Mouse (Mus musculus): Measurements from ENCODE around the gene Catsper2. TPM values are rescaled to one million over a fixed set of nuclear protein-coding genes. Genes with fewer than 3 reads are reported as not detected.

Catsper2 gene
- polyA plus RNA-seq, 1 experiment from 2014 or later, result 1.6 TPM

GRCm38 (mm10) chr2:121442259-121443067 lies 28.9 kb upstream of the Catsper2 start:
- peak; percentile 69; the same call in 1 of the 2 replicates for ATAC-seq (ENCODE audit: low FRiP score)
- Histone ChIP-seq H3K9me3 (ENCODE audit: control insufficient read depth, low read length) (no peaks in the 10 kb centered on the region), H3K27ac (ENCODE audit: low read depth, low read length) (no peak overlapping the region), H3K27me3 (ENCODE audit: control insufficient read depth, insufficient read depth, low read length) (peaks cover 22% of the 10 kb centered on the region), H3K36me3 (ENCODE audit: control insufficient read depth, insufficient read depth, low read length) (peaks cover 7% of the 10 kb centered on the region; the same call in 1 of the 2 replicates), H3K4me3 (ENCODE audit: low read depth, low read length) (peak overlapping the region; percentile 33), H3K4me2 (peak overlapping the region; percentile 63), H3K4me1 (ENCODE audit: control insufficient read depth, insufficient read depth, low read length) (peaks cover 9% of the 10 kb centered on the region), H3K9ac (ENCODE audit: low read length) (peak overlapping the region; percentile 40)
- DNase-seq (ENCODE audit: low spot score, missing footprints), result peak; percentile 90
- 2% methylated on average over 30 of the region's 30 CpGs for WGBS

- Histone ChIP-seq H3K9ac (ENCODE audit: low read length) (peak overlapping the region; percentile 40; the same call in 1 of the 2 replicates), H3K27ac (ENCODE audit: low read depth, low read length) (no peak overlapping the region), H3K27me3 (ENCODE audit: control insufficient read depth, insufficient read depth, low read length) (peaks cover 22% of the 10 kb centered on the region), H3K4me2 (peak overlapping the region; percentile 63), H3K4me3 (ENCODE audit: low read depth, low read length) (peak overlapping the region; percentile 33; the same call in 1 of the 2 replicates), H3K4me1 (ENCODE audit: control insufficient read depth, insufficient read depth, low read length) (peaks cover 9% of the 10 kb centered on the region), H3K36me3 (ENCODE audit: control insufficient read depth, insufficient read depth, low read length) (peaks cover 11% of the 10 kb centered on the region; the same call in 1 of the 2 replicates), H3K9me3 (ENCODE audit: control insufficient read depth, low read length) (no peaks in the 10 kb centered on the region)
- DNase-seq (ENCODE audit: low spot score, missing footprints) (no peak), ATAC-seq (ENCODE audit: low FRiP score) (no peak)
- 9% methylated on average over 11 of the region's 11 CpGs for WGBS
Observed at GRCm38 (mm10) chr2:121441800-121442199, 28.2 kb upstream of the Catsper2 start.

GRCm38 (mm10) chr2:121440834-121441605 lies 27.4 kb upstream of the Catsper2 start:
- no peaks in the 10 kb centered on the region for H3K9me3 ChIP-seq (ENCODE audit: control insufficient read depth, low read length)
- no peak overlapping the region for H3K9ac ChIP-seq (ENCODE audit: low read length)
- H3K4me2 ChIP-seq, result no peak overlapping the region; the same call in 1 of the 2 replicates
- DNase-seq (ENCODE audit: low spot score, missing footprints), result no peak
- peaks cover 9% of the 10 kb centered on the region for H3K4me1 ChIP-seq (ENCODE audit: control insufficient read depth, insufficient read depth, low read length)
- peaks cover 22% of the 10 kb centered on the region for H3K27me3 ChIP-seq (ENCODE audit: control insufficient read depth, insufficient read depth, low read length)
- H3K27ac ChIP-seq (ENCODE audit: low read depth, low read length), result no peak overlapping the region
- H3K36me3 ChIP-seq (ENCODE audit: control insufficient read depth, insufficient read depth, low read length), result peaks cover 12% of the 10 kb centered on the region; the same call in 1 of the 2 replicates
- WGBS, result 54% methylated on average over 5 of the region's 5 CpGs
- no peak for ATAC-seq (ENCODE audit: low FRiP score)
- no peak overlapping the region for H3K4me3 ChIP-seq (ENCODE audit: low read depth, low read length)

GRCm38 (mm10) chr2:121439746-121440145 lies 26.2 kb upstream of the Catsper2 start:
- Histone ChIP-seq H3K36me3 (ENCODE audit: control insufficient read depth, insufficient read depth, low read length) (peaks cover 20% of the 10 kb centered on the region; the same call in 1 of the 2 replicates), H3K4me2 (no peak overlapping the region), H3K4me1 (ENCODE audit: control insufficient read depth, insufficient read depth, low read length) (peaks cover 9% of the 10 kb centered on the region), H3K27me3 (ENCODE audit: control insufficient read depth, insufficient read depth, low read length) (peaks cover 22% of the 10 kb centered on the region), H3K27ac (ENCODE audit: low read depth, low read length) (no peak overlapping the region), H3K4me3 (ENCODE audit: low read depth, low read length) (no peak overlapping the region), H3K9ac (ENCODE audit: low read length) (no peak overlapping the region), H3K9me3 (ENCODE audit: control insufficient read depth, low read length) (no peaks in the 10 kb centered on the region)
- no peak for DNase-seq (ENCODE audit: low spot score, missing footprints)
- no peak for ATAC-seq (ENCODE audit: low FRiP score)
- 76% methylated on average over 4 of the region's 4 CpGs for WGBS

- H3K27ac ChIP-seq (ENCODE audit: low read depth, low read length), result no peak overlapping the region
- H3K36me3 ChIP-seq (ENCODE audit: control insufficient read depth, insufficient read depth, low read length), result peaks cover 53% of the 10 kb centered on the region
- DNase-seq (ENCODE audit: low spot score, missing footprints) (no peak), ATAC-seq (ENCODE audit: low FRiP score) (no peak)
- H3K4me1 ChIP-seq (ENCODE audit: control insufficient read depth, insufficient read depth, low read length), result no peaks in the 10 kb centered on the region
- H3K9ac ChIP-seq (ENCODE audit: low read length), result no peak overlapping the region
- H3K9me3 ChIP-seq (ENCODE audit: control insufficient read depth, low read length), result no peaks in the 10 kb centered on the region
- no peaks in the 10 kb centered on the region for H3K27me3 ChIP-seq (ENCODE audit: control insufficient read depth, insufficient read depth, low read length)
- no peak overlapping the region for H3K4me3 ChIP-seq (ENCODE audit: low read depth, low read length)
- H3K4me2 ChIP-seq, result no peak overlapping the region
- 100% methylated on average over 1 of the region's 1 CpGs for WGBS
Observed at GRCm38 (mm10) chr2:121434854-121435253, 21.3 kb upstream of the Catsper2 start.

GRCm38 (mm10) chr2:121425890-121426289 lies 12.3 kb upstream of the Catsper2 start:
- Histone ChIP-seq H3K9ac (ENCODE audit: low read length) (no peak overlapping the region), H3K4me3 (ENCODE audit: low read depth, low read length) (no peak overlapping the region), H3K27me3 (ENCODE audit: control insufficient read depth, insufficient read depth, low read length) (no peaks in the 10 kb centered on the region), H3K27ac (ENCODE audit: low read depth, low read length) (no peak overlapping the region), H3K4me1 (ENCODE audit: control insufficient read depth, insufficient read depth, low read length) (no peaks in the 10 kb centered on the region), H3K9me3 (ENCODE audit: control insufficient read depth, low read length) (no peaks in the 10 kb centered on the region), H3K36me3 (ENCODE audit: control insufficient read depth, insufficient read depth, low read length) (peaks cover 30% of the 10 kb centered on the region), H3K4me2 (no peak overlapping the region)
- ATAC-seq (ENCODE audit: low FRiP score) (no peak), DNase-seq (ENCODE audit: low spot score, missing footprints) (peak; percentile 21)
- 93% methylated on average over 2 of the region's 2 CpGs for whole genome bisulfite sequencing

GRCm38 (mm10) chr2:121423166-121423565 lies 9.6 kb upstream of the Catsper2 start:
- no peak overlapping the region for H3K9ac ChIP-seq (ENCODE audit: low read length)
- no peak overlapping the region for H3K4me3 ChIP-seq (ENCODE audit: low read depth, low read length)
- H3K36me3 ChIP-seq (ENCODE audit: control insufficient read depth, insufficient read depth, low read length), result peaks cover 24% of the 10 kb centered on the region
- no peaks in the 10 kb centered on the region for H3K9me3 ChIP-seq (ENCODE audit: control insufficient read depth, low read length)
- no peak overlapping the region for H3K4me2 ChIP-seq
- ATAC-seq (ENCODE audit: low FRiP score), result no peak
- WGBS, result 96% methylated on average over 2 of the region's 2 CpGs
- H3K27me3 ChIP-seq (ENCODE audit: control insufficient read depth, insufficient read depth, low read length), result no peaks in the 10 kb centered on the region
- H3K4me1 ChIP-seq (ENCODE audit: control insufficient read depth, insufficient read depth, low read length), result no peaks in the 10 kb centered on the region
- H3K27ac ChIP-seq (ENCODE audit: low read depth, low read length), result no peak overlapping the region
- peak; percentile 67 for DNase-seq (ENCODE audit: low spot score, missing footprints)

GRCm38 (mm10) chr2:121418476-121418875 lies 4.9 kb upstream of the Catsper2 start:
- H3K9me3 ChIP-seq (ENCODE audit: control insufficient read depth, low read length), result no peaks in the 10 kb centered on the region
- H3K4me3 ChIP-seq (ENCODE audit: low read depth, low read length), result no peak overlapping the region
- peak; percentile 67 for DNase-seq (ENCODE audit: low spot score, missing footprints)
- no peak overlapping the region for H3K4me2 ChIP-seq
- no peaks in the 10 kb centered on the region for H3K27me3 ChIP-seq (ENCODE audit: control insufficient read depth, insufficient read depth, low read length)
- no peak for ATAC-seq (ENCODE audit: low FRiP score)
- WGBS, result 94% methylated on average over 3 of the region's 3 CpGs
- peaks cover 14% of the 10 kb centered on the region for H3K36me3 ChIP-seq (ENCODE audit: control insufficient read depth, insufficient read depth, low read length)
- H3K4me1 ChIP-seq (ENCODE audit: control insufficient read depth, insufficient read depth, low read length), result peaks cover 16% of the 10 kb centered on the region
- H3K27ac ChIP-seq (ENCODE audit: low read depth, low read length), result no peak overlapping the region
- H3K9ac ChIP-seq (ENCODE audit: low read length), result no peak overlapping the region

- 95% methylated on average over 6 of the region's 6 CpGs for WGBS
- Histone ChIP-seq H3K36me3 (ENCODE audit: control insufficient read depth, insufficient read depth, low read length) (peaks cover 8% of the 10 kb centered on the region; the same call in 1 of the 2 replicates), H3K9me3 (ENCODE audit: control insufficient read depth, low read length) (no peaks in the 10 kb centered on the region), H3K27ac (ENCODE audit: low read depth, low read length) (no peak overlapping the region), H3K4me2 (no peak overlapping the region), H3K27me3 (ENCODE audit: control insufficient read depth, insufficient read depth, low read length) (no peaks in the 10 kb centered on the region), H3K9ac (ENCODE audit: low read length) (no peak overlapping the region), H3K4me3 (ENCODE audit: low read depth, low read length) (no peak overlapping the region), H3K4me1 (ENCODE audit: control insufficient read depth, insufficient read depth, low read length) (peaks cover 16% of the 10 kb centered on the region)
- DNase-seq (ENCODE audit: low spot score, missing footprints) (peak; percentile 83), ATAC-seq (ENCODE audit: low FRiP score) (no peak)
Observed at GRCm38 (mm10) chr2:121416356-121416755, 2.8 kb upstream of the Catsper2 start.
